Mouse (Mus musculus): ENCODE measurements around the gene Zmynd8.

DNA sequence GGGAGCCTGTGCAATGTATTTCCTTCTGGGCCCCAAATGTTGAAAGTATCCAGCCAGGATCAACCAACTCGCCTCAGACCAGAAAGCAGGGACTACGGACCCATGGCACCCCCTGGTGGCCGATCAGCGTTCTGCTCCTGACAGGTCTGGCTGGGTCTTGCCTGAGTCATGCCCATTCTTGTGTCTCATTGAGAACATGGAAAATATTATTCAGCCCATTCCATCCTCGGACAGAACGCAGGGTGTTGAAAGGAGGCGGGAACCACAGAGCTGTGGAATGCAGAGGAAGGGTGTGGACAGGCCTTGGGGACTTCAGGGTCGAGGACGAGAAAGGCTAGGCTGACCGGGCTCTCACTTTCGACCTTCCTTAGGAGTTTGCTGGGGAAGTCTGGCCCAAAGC lies 15.5 kb upstream of the Zmynd8 start:
- TF ChIP-seq POLR2A (IDR thresholded peaks at IDR 0.05; ENCODE audit: borderline replicate concordance, insufficient read depth, low read length) = no peak
- peak; percentile 100 for TF ChIP-seq CTCF (IDR thresholded peaks at IDR 0.05; ENCODE audit: borderline replicate concordance, insufficient read depth, low read depth, low read length)
